10 mouse cellular contexts compared by ENCODE assay signal in genomic region chr11:86596976-86597375, GRCm38 (mm10).
"Had no signal": no experiment of that assay in that cellular context is flagged by ENCODE, and none has a peak within 500 bp of the region (broad histone marks: within the 10 kb centered on the region; RNA-seq: fewer than 3 reads in every experiment).

No protein-coding gene starts in this region.

- DNase-seq: right cerebral cortex, adult 18-20 months; right cerebral cortex, postnatal 25 days; thymus, postnatal 36 days had no signal

- H3K9me3 ChIP-seq: limb, embryonic 13.5 days; liver, embryonic 15.5 days; midbrain, embryonic 13.5 days; neural tube, embryonic 15.5 days had no signal

- H3K4me3 ChIP-seq: limb, embryonic 13.5 days; liver, embryonic 15.5 days; midbrain, embryonic 13.5 days; neural tube, embryonic 15.5 days had no signal

- H3K27me3 ChIP-seq: limb, embryonic 13.5 days; liver, embryonic 15.5 days; midbrain, embryonic 13.5 days; neural tube, embryonic 15.5 days had no signal

- H3K36me3 ChIP-seq: limb, embryonic 13.5 days; neural tube, embryonic 15.5 days had no signal

- ATAC-seq: intestine, embryonic 16.5 days; midbrain, embryonic 13.5 days had no signal

- H3K27ac ChIP-seq: kidney, postnatal 0 days; limb, embryonic 13.5 days; liver, embryonic 15.5 days; midbrain, embryonic 13.5 days; neural tube, embryonic 15.5 days had no signal

- H3K4me1 ChIP-seq: limb, embryonic 13.5 days had no signal

- H3K4me2 ChIP-seq: limb, embryonic 13.5 days; liver, embryonic 15.5 days; lung, embryonic 14.5 days; midbrain, embryonic 13.5 days; neural tube, embryonic 15.5 days had no signal

- H3K9ac ChIP-seq: limb, embryonic 13.5 days; liver, embryonic 15.5 days; lung, embryonic 14.5 days; midbrain, embryonic 13.5 days; neural tube, embryonic 15.5 days had no signal
